Mouse (Mus musculus) right cerebral cortex, adult 2 months (tissue): ENCODE results near the gene Btbd17.
A peak's percentile ranks its signal among the peaks of the same experiment; 100 is the strongest.

Source experiments
- DNase-seq, 2 experiments: peaks; one replicate each; pipeline ENCODE4 v3.0.0; 2021 to 2022; ENCODE audit warnings: low spot score in 2 of 2

Btbd17 gene

DNA sequence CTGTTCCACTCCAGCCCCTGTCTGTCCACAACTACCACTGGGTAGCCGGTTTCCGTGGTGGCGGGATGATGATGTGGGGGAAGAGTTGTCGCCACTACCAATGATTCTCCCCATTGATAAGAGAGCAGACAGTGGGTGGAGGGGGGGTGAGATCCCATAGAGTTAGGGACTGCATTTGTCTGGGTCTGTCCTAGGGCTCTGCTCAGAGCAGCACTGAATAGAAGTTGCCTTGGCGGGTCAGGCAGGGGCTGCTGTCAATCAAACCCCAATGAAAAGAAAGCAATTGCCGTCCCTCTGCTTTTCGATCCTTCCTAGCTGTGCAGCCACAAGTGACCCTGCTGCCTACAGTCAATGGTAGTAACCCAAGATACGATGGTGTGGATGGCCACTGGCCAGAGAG is 8.2 kb upstream of the Btbd17 start:
- DNase-seq: no peak

GRCm38 (mm10) chr11:114802540-114803267 is 7.0 kb upstream of the Btbd17 start:
- no peak for DNase-seq

DNA sequence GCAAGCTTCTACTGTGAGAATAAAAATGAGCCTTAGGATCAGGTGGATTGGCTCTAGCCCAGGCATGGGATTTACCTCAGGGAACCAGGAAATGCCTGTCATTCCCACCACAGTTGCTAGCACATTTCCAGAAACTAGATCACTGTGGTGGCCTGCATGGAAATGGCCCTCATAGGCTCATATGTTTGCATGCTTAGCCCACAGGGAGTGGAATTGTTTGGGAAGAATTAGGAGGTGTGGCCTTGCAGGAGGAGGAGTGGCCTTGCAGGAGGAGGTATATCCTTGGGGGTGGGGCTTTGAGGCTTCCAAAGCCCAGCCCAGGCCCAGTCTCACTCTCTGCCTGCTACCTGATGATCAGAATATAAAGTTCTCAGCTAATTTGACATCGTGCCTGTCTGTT is 6.2 kb upstream of the Btbd17 start:
- no peak for DNase-seq

- DNase-seq: no peak
Observed at GRCm38 (mm10) chr11:114798624-114799023, 2.9 kb upstream of the Btbd17 start, which contains the start of gene Gpr142. Gene Gpr142, plus strand, starts transcription at chr11:114798924.

- DNase-seq: no peak
Observed at GRCm38 (mm10) chr11:114797981-114798380, 2.2 kb upstream of the Btbd17 start.

DNA sequence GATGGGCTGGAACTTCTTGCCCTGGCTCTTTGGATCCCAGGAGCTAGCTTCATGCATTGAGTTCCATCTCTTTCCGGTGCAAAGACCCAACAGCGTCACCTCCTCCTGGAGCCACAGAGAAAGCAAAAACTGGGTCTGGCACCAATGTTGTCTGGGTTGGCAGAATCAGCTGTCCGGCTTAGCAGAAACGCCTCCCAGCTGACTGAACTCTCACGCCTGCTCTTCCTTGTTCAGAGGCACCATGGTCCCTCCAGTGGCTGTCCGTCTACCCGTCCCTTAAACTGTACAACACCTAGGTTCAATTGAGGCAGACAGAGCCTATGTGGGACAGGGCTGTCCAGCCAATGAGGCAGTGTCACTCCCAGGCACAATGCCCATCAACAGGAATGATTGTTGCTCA is 1.4 kb upstream of the Btbd17 start:
- no peak for DNase-seq

- peak; percentile 93 to 94 for DNase-seq
Observed at GRCm38 (mm10) chr11:114795231-114795746, 456 bp downstream of the Btbd17 start.

- no peak for DNase-seq
Observed at GRCm38 (mm10) chr11:114794691-114795090, 1.1 kb downstream of the Btbd17 start.

DNA sequence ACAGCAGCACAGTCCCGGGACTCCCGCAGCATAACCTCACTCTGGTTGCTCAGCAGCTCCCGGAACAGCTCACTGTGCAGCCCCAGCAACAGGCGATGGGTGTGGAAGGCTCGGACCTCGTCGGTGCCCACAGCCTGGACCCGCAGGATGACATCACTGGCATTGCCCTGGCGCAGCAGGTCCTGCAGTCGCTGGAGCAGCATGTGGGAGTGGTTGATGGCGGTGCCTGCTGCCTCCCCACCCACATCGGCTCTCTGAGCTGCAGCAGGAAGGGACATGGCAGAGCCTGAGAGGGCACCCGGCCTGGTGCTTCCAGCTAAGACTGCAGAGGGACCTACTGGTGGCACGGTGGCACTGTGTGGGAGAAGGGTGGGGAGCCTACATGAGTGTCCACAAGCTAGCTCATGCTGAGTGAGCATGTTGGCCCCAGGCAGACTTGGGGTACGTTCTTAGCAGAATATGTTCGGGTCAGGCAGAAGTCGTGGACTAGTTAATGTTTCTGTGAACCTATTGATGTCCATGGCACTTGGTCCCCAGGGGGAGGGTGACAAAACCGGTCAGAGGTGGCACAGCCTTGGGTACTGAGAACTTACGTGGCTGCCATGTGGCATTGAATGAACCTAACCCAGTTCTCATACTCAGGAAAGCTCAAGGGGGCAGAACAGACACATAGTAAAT is 1.7 kb downstream of the Btbd17 start:
- no peak for DNase-seq

GRCm38 (mm10) chr11:114792931-114793494 is 2.7 kb downstream of the Btbd17 start:
- no peak for DNase-seq

DNA sequence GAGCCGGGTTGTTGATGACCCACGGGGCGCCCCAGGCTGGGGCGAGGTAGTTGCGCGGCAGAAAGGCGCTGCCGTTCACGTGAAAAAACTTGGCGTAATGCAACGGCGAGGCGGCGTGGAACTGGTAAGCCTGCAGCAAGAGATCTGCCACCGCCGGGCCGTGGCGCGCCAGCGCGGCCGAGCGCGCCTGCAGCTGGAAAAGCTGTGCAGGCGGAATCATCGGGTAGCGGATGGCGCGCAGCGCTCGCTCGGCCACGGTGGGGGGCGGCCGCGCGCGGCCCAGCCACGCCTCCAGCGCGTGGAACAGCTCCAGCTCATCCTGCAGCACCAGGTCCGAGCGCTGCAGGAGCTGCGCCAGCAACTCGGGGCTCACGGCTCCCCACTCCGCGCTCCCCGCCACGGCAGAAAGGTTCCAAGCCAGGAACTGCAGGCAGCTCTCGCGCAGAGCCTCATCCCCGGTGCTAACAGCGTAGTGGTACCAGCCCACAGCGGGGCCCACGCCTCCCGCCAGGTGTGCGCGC is 3.8 kb downstream of the Btbd17 start:
- peak; percentile 53 for DNase-seq

GRCm38 (mm10) chr11:114791351-114791889 is 4.3 kb downstream of the Btbd17 start:
- DNase-seq: peak; percentile 44

GRCm38 (mm10) chr11:114790841-114791240 is 4.9 kb downstream of the Btbd17 start:
- no peak for DNase-seq

DNA sequence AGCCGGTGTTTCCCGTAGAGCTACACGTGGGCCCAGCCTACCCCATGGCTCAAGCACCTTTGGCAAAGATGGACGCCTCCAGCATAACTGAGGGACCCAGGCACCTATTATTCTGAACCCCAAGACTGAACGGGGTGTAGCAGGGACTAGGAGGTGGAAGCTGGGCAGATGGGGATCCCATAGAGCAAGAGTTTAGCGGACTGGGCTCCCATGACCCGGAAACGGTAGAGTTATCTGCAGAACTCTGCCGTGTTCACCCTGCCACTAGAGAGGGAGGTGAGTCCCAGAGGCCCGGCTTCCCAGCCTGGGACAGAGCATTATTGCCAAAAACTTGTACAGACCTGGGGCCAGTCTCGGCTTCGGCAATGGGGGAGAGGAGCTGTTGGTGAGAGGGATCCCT is 5.6 kb downstream of the Btbd17 start:
- no peak for DNase-seq

DNA sequence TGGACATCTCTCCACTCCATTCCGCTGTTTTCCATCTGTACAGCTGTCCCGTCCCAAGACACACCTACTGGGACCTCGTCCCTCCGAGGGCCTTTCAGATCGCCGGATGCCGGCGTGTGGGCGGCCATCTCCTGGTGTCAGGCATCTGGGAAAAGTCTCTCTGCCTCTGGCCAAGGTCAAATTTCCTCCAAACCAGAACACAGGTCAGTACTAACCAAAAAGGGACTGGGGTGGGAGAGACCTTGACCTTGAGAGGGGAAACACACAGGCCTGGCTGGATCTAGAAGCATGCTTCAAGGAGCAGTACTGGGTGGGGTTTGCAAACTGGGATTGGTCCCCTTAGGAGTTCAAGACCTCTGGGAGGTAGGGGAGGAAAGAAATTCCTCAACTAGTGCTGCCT is 6.0 kb downstream of the Btbd17 start:
- no peak for DNase-seq

DNA sequence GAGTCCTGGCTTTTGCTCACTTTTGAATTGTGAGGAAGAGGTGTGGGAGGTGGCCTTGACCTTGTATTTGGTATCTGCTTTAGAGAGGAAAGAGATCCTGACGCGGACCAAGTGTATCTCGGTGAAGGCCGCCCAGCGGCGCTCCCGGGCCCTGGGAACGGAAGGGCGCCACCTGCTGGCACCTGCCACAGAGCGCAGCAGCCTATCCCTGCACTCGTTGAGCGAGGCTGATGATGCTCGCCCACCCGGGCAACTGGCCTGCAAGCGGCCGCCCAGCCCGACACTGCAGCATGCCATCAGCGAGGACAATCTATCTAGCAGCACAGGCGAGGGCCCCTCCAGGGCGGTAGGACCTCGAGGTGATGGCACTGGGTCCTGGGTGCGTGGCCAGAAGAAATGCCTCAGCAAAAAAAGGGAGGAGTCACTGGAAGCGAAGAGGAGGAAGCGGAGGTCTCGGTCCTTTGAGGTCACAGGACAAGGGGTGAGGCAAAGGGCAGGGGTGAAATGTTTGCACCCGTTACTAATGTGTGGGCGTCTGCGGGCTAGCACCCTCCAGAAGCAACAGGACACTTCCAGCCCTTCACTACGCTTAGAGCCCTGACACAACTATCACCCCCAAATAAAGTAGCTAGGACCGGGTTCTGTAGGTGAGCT is 6.6 kb downstream of the Btbd17 start:
- peak; percentile 78 to 79 for DNase-seq

DNA sequence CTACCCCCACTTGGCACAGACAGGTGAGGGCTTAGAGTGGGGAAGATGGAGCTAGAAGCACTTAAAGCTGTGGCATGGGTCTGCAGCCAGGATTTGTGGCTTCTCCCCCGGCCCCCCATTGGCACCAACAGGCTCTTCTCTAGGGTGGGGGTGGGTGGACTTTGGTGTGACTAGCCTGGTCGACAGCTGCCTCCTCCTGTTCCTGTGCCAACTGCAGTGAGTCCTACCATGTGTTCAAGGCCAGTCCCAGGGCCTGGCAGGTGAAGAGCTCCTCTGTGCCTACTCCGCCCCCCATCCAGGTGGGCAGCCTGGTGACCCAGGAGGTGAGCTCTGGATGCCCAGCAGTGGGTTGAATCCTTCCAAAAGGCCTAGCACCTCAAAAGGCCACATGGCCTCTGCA is 8.1 kb downstream of the Btbd17 start:
- no peak for DNase-seq

- peak; percentile 66 to 72 for DNase-seq
Observed at GRCm38 (mm10) chr11:114786326-114786725, 9.4 kb downstream of the Btbd17 start.

GRCm38 (mm10) chr11:114785892-114786291 is 9.9 kb downstream of the Btbd17 start:
- DNase-seq: no peak

DNA sequence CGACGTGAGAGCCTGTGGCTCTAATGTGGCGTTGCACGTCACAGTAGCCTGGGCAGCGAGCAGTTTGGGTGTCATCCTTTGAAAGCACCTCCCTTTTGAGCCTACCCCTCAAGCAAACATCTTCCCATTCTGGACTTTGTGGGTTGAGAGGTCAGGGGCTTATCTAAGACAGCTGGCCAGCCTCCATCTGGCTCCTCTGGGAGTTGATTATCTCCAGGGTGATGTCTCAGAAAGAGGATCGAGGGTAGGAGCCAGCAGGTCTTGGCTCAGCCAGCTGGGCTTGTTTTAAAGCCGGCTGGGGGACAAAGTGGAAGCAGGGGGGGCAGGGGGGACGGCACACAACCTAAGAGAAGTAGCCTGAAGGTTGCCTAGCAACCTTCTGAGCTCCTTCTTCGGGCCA is 15.7 kb downstream of the Btbd17 start:
- DNase-seq: no peak

DNA sequence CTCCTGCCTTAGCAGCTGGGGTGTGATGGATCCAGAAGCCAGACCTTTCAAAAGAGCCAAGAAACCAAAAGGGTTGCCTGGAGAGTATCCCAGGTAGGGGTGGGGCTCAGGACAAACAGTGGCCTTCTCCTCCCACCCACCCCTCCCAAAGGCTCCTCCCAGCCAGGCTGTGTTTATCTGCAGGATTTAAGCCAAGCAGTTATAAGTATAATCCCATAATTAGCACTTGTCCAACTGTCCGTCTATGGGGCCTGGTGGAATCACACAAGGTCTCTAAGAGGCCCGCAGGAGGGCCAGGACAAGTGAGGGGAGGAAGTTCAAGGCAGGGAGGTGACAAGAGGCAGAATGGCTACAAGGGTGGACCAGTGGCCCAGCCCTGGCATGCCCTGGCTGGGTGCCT is 23.8 kb downstream of the Btbd17 start:
- no peak for DNase-seq

DNA sequence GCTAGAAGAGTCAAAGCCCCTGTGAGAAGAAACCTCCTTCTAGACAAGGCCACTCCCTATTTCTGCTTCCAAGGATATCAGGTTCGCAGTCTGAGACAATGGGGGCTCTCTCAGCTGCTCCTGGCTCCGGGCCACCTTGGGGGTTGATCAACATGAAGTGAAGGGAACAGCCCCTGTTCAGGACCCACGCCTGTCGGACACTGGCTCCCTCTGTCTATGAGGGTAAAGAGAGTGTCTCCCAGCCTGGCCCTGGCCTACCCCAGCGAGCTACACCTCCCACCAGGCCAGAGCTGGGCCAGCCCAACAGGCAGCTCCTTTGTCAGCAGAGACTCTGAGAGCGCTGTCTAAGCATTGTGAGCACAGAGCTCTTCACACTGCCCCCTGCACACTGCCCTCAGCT is 25.8 kb downstream of the Btbd17 start:
- DNase-seq: no peak
